Mouse (Mus musculus) intestine, embryonic 14.5 days (tissue): ENCODE results near the gene Nova2. TPM values are rescaled to one million over a fixed set of nuclear protein-coding genes. Genes with fewer than 3 reads are reported as not detected.

Experiments used
- ATAC-seq: fragments of 200-750 bp; cut with Nextera tagmentation; replicated peaks from 2 replicates; pipeline ENCODE4 v1.8.0; 2017; ENCODE audit warnings: low read depth, moderate number of reproducible peaks, moderate TSS enrichment, moderate library complexity; ENCODE audit not compliant: low FRiP score, low TSS enrichment
- DNase-seq: peaks from one replicate; pipeline ENCODE4 v3.0.0-alpha.2; 2018; ENCODE audit warnings: low spot score
- H3K27ac ChIP-seq: fragments of 300-500 bp; sonication (generic); 2 replicates; pipeline ENCODE4 v1.5.1; 2014; ENCODE audit warnings: low read depth, mild to moderate bottlenecking, control low read depth
- H3K27me3 ChIP-seq: fragments of 300-500 bp; sonication (generic); replicated peaks from 2 replicates; pipeline ENCODE4 v1.6.1; 2014; ENCODE audit warnings: low read length, control low read depth; ENCODE audit not compliant: control insufficient read depth, insufficient read depth
- H3K36me3 ChIP-seq: fragments of 300-500 bp; sonication (generic); 2 replicates; pipeline ENCODE4 v1.6.1; 2014; ENCODE audit warnings: low read length, control low read depth; ENCODE audit not compliant: control insufficient read depth, insufficient read depth
- H3K4me1 ChIP-seq: fragments of 300-500 bp; sonication (generic); replicated peaks from 2 replicates; pipeline ENCODE4 v1.6.1; 2014; ENCODE audit warnings: low read length, control low read depth, mixed read lengths; ENCODE audit not compliant: control insufficient read depth, insufficient read depth
- H3K4me2 ChIP-seq: fragments of 300-500 bp; sonication (generic); 2 replicates; pipeline ENCODE4 v1.6.1; 2014; ENCODE audit warnings: low read length
- H3K4me3 ChIP-seq: fragments of 300-500 bp; sonication (generic); 2 replicates; pipeline ENCODE4 v1.5.1; 2014; ENCODE audit warnings: low read depth, low read length, control low read depth, mixed read lengths
- H3K9ac ChIP-seq: fragments of 300-500 bp; sonication (generic); 2 replicates; pipeline ENCODE4 v1.6.1; 2014; ENCODE audit warnings: mild to moderate bottlenecking, low read length
- H3K9me3 ChIP-seq: fragments of 300-500 bp; sonication (generic); 2 replicates; pipeline ENCODE4 v1.6.1; 2016; ENCODE audit warnings: low read length, control low read depth; ENCODE audit not compliant: control insufficient read depth
- WGBS: fragments of 180-500 bp; shearing (Covaris S2); extraction: QIAGEN DNeasy Blood & Tissue Kit; methylation state at CpG from one replicate; pipeline ENCODE4 v1.1.7; 2014; 5-methylcytosine and 5-hydroxymethylcytosine counted together
- polyA plus RNA-seq: library from polyadenylated mRNA; unstranded; fragments of >200 nt; fragmentation: Nextera tagmentation; extraction: Ambion mirVana; gene quantifications from 2 replicates; pipeline ENCODE4 v1.2.1, GENCODE M21; 2014

Nova2 gene
- polyA plus RNA-seq, 1 experiment from 2014 or later, result 0.66 TPM

GRCm38 (mm10) chr7:18917931-18918330, 7.8 kb upstream of the Nova2 start:
- Histone ChIP-seq H3K36me3 (no peaks in the 10 kb centered on the region), H3K4me2 (no peak overlapping the region), H3K4me1 (no peaks in the 10 kb centered on the region), H3K9ac (no peak overlapping the region), H3K27ac (no peak overlapping the region), H3K4me3 (no peak overlapping the region), H3K27me3 (peaks cover 9% of the 10 kb centered on the region; the same call in 1 of the 2 replicates), H3K9me3 (no peaks in the 10 kb centered on the region)
- DNase-seq, result no peak
- 57% methylated on average over 3 of the region's 3 CpGs for WGBS
- ATAC-seq, result no peak

- ATAC-seq (no peak), DNase-seq (no peak)
- no peaks in the 10 kb centered on the region for H3K9me3 ChIP-seq
These were observed 4.6 kb upstream of the Nova2 start for GRCm38 (mm10) chr7:18921069-18921468.

GRCm38 (mm10) chr7:18922807-18923206, 2.9 kb upstream of the Nova2 start:
- Histone ChIP-seq H3K4me2 (no peak overlapping the region), H3K27ac (no peak overlapping the region), H3K27me3 (peaks cover 52% of the 10 kb centered on the region), H3K4me1 (peaks cover 6% of the 10 kb centered on the region; the same call in 1 of the 2 replicates), H3K36me3 (no peaks in the 10 kb centered on the region), H3K9me3 (no peaks in the 10 kb centered on the region), H3K4me3 (no peak overlapping the region), H3K9ac (no peak overlapping the region)
- WGBS, result 54% methylated on average over 5 of the region's 5 CpGs
- ATAC-seq, result no peak
- no peak for DNase-seq

More at GRCm38 (mm10) chr7:18921069-18921468, 4.6 kb upstream of the Nova2 start:
- WGBS, result 2% methylated on average over 12 of the region's 12 CpGs
- H3K36me3 ChIP-seq, result no peaks in the 10 kb centered on the region
- H3K9ac ChIP-seq, result no peak overlapping the region
- H3K4me1 ChIP-seq, result peaks cover 6% of the 10 kb centered on the region; the same call in 1 of the 2 replicates
- H3K4me2 ChIP-seq, result peak overlapping the region; percentile 9
- no peak overlapping the region for H3K4me3 ChIP-seq
- no peak overlapping the region for H3K27ac ChIP-seq
- H3K27me3 ChIP-seq, result peaks cover 34% of the 10 kb centered on the region

GRCm38 (mm10) chr7:18923267-18923666, 2.4 kb upstream of the Nova2 start:
- 72% methylated on average over 11 of the region's 11 CpGs for WGBS
- ATAC-seq, result no peak

GRCm38 (mm10) chr7:18923711-18924191, 1.9 kb upstream of the Nova2 start:
- Histone ChIP-seq H3K9me3 (no peaks in the 10 kb centered on the region), H3K36me3 (no peaks in the 10 kb centered on the region), H3K4me2 (no peak overlapping the region), H3K27me3 (peaks cover 54% of the 10 kb centered on the region), H3K4me1 (peaks cover 6% of the 10 kb centered on the region; the same call in 1 of the 2 replicates), H3K4me3 (no peak overlapping the region), H3K9ac (no peak overlapping the region), H3K27ac (no peak overlapping the region)
- ATAC-seq, result no peak
- no peak for DNase-seq
- 28% methylated on average over 4 of the region's 4 CpGs for WGBS

More at GRCm38 (mm10) chr7:18923267-18923666, 2.4 kb upstream of the Nova2 start:
- H3K4me1 ChIP-seq, result peaks cover 6% of the 10 kb centered on the region; the same call in 1 of the 2 replicates
- peaks cover 54% of the 10 kb centered on the region for H3K27me3 ChIP-seq
- H3K4me3 ChIP-seq, result no peak overlapping the region
- no peak for DNase-seq
- H3K4me2 ChIP-seq, result no peak overlapping the region
- no peak overlapping the region for H3K9ac ChIP-seq
- no peak overlapping the region for H3K27ac ChIP-seq
- no peaks in the 10 kb centered on the region for H3K36me3 ChIP-seq
- H3K9me3 ChIP-seq, result no peaks in the 10 kb centered on the region

DNA sequence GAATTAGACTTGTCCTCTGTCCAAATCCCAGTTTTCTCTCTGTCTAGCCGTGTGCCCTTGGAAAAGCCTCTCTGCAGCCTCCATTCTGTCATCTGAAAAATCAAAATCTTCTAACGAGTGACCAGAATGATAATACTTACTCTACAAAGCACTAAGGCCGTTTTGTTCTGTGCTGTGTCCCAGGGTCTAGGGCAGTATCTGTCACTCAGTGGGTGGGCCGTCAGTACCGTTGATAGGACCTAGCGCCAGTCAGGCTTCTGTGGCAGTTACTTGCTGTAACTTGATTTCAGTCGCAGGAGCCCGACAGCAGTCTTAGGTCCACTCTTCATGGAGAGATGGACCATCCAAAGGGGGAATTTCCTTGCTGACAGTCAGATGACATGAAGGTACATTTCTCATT, 1.4 kb upstream of the Nova2 start:
- no peak for ATAC-seq
- no peak overlapping the region for H3K4me2 ChIP-seq
- WGBS, result 15% methylated on average over 8 of the region's 8 CpGs
- peaks cover 6% of the 10 kb centered on the region; the same call in 1 of the 2 replicates for H3K4me1 ChIP-seq
- H3K9me3 ChIP-seq, result no peaks in the 10 kb centered on the region
- H3K36me3 ChIP-seq, result no peaks in the 10 kb centered on the region
- peak; percentile 54 for DNase-seq
- no peak overlapping the region for H3K27ac ChIP-seq
- no peak overlapping the region for H3K9ac ChIP-seq
- peaks cover 54% of the 10 kb centered on the region for H3K27me3 ChIP-seq
- no peak overlapping the region for H3K4me3 ChIP-seq

- ATAC-seq (peak; percentile 56), DNase-seq (peak; percentile 56)
- Histone ChIP-seq H3K4me2 (peak overlapping the region; percentile 83), H3K9ac (peak overlapping the region; percentile 38), H3K4me3 (peak overlapping the region; percentile 47), H3K36me3 (no peaks in the 10 kb centered on the region), H3K27ac (no peak overlapping the region), H3K4me1 (peaks cover 6% of the 10 kb centered on the region; the same call in 1 of the 2 replicates), H3K27me3 (peaks cover 54% of the 10 kb centered on the region), H3K9me3 (no peaks in the 10 kb centered on the region)
- WGBS, result 3% methylated on average over 34 of the region's 42 CpGs
These were observed 528 bp downstream of the Nova2 start for GRCm38 (mm10) chr7:18926041-18926790.

DNA sequence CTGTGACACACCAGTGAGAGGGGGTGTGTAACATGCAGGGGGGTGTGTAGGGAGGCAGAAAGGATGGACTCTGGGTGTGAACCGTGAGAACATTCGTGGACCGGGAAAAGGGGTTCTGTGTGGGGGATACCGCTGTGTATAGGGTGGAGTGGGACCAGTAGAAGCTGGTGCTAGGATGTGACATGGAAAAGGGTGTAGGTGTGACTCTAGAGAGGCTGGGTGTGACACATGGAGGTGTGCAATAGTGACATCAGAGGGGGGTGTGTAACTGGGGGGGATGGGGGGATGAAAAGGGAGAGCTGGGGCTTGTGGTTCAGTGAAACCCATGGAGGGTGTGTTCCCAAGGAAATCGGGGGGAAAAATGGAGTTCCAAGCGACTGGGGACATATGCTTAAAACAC, 1.2 kb downstream of the Nova2 start:
- Histone ChIP-seq H3K27me3 (peaks cover 54% of the 10 kb centered on the region), H3K4me1 (peaks cover 6% of the 10 kb centered on the region; the same call in 1 of the 2 replicates), H3K9me3 (no peaks in the 10 kb centered on the region), H3K27ac (no peak overlapping the region), H3K36me3 (no peaks in the 10 kb centered on the region), H3K4me3 (peak overlapping the region; percentile 47; the same call in 1 of the 2 replicates), H3K4me2 (peak overlapping the region; percentile 83; the same call in 1 of the 2 replicates), H3K9ac (no peak overlapping the region)
- WGBS, result 49% methylated on average over 6 of the region's 6 CpGs
- DNase-seq (no peak), ATAC-seq (no peak)
